Mouse (Mus musculus) stomach, embryonic 16.5 days (tissue): ENCODE data around the gene Ugt1a7c. TPM values are rescaled to one million over a fixed set of nuclear protein-coding genes. Genes with fewer than 3 reads are reported as not detected.
"Not testable (repeated sequence)": the region's sequence is repeated elsewhere in the genome, so short reads cannot be mapped to it uniquely, and the experiment has no call there.

Source experiments
- ATAC-seq: fragments of 200-750 bp; cut with Nextera tagmentation; 2 replicates; pipeline ENCODE4 v1.8.0; 2017; ENCODE audit warnings: moderate number of reproducible peaks, moderate TSS enrichment; ENCODE audit not compliant: insufficient read depth, low FRiP score
- H3K27ac ChIP-seq: fragments of 300-500 bp; sonication (generic); 2 replicates; pipeline ENCODE4 v1.5.1; 2014; ENCODE audit warnings: low read length
- H3K27me3 ChIP-seq: fragments of 300-500 bp; sonication (generic); 2 replicates; pipeline ENCODE4 v1.6.1; 2014; ENCODE audit warnings: low read length, control low read depth, mixed read lengths; ENCODE audit not compliant: control insufficient read depth, insufficient read depth
- H3K36me3 ChIP-seq: fragments of 300-500 bp; sonication (generic); 2 replicates; pipeline ENCODE4 v1.6.1; 2014; ENCODE audit warnings: low read length; ENCODE audit not compliant: control insufficient read depth, insufficient read depth
- H3K4me1 ChIP-seq: fragments of 300-500 bp; sonication (generic); 2 replicates; pipeline ENCODE4 v1.6.1; 2014; ENCODE audit warnings: low read length, control low read depth, mixed read lengths; ENCODE audit not compliant: control insufficient read depth, insufficient read depth
- H3K4me2 ChIP-seq: fragments of 300-500 bp; sonication (generic); 2 replicates; pipeline ENCODE4 v1.6.1; 2014; ENCODE audit warnings: low read depth, low read length, mixed read lengths
- H3K4me3 ChIP-seq: fragments of 300-500 bp; sonication (generic); replicated peaks from 2 replicates; pipeline ENCODE4 v1.5.1; 2014; ENCODE audit warnings: mild to moderate bottlenecking, low read length
- H3K9ac ChIP-seq: fragments of 300-500 bp; sonication (generic); 2 replicates; pipeline ENCODE4 v1.6.1; 2014; ENCODE audit warnings: low read length
- H3K9me3 ChIP-seq: fragments of 300-500 bp; sonication (generic); replicated peaks from 2 replicates; pipeline ENCODE4 v1.6.1; 2016; ENCODE audit warnings: low read length, control low read depth; ENCODE audit not compliant: control insufficient read depth
- WGBS: fragments of 180-500 bp; shearing (Covaris S2); extraction: QIAGEN DNeasy Blood & Tissue Kit; methylation state at CpG from one replicate; pipeline ENCODE4 v1.1.7; 2014; 5-methylcytosine and 5-hydroxymethylcytosine counted together
- polyA plus RNA-seq: library from polyadenylated mRNA; unstranded; fragments of >200 nt; fragmentation: Nextera tagmentation; extraction: Ambion mirVana; gene quantifications from 2 replicates; pipeline ENCODE4 v1.2.1, GENCODE M21; 2015

Ugt1a7c gene
- polyA plus RNA-seq, 1 experiment from 2014 or later = 15.8 TPM

DNA sequence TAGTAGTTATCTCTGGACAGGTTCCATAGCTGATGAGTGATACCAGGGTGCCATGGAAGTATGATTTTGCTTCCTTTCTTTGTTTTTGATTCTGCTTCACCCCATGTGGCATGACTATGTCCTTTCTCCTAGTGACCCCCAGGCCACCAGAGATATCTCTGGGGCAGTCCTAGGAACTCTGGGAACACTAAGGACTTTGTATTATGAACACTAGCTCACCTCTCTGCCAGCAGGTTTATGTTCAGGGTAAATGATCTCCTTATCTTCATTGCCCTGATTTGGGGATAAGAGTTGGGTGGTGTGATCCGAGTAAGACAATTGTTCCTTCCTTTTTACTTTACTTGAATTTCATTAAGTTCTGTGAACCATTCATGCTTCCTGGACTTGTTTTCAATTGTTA is 8.7 kb upstream of the Ugt1a7c start:
- ATAC-seq = no peak

DNA sequence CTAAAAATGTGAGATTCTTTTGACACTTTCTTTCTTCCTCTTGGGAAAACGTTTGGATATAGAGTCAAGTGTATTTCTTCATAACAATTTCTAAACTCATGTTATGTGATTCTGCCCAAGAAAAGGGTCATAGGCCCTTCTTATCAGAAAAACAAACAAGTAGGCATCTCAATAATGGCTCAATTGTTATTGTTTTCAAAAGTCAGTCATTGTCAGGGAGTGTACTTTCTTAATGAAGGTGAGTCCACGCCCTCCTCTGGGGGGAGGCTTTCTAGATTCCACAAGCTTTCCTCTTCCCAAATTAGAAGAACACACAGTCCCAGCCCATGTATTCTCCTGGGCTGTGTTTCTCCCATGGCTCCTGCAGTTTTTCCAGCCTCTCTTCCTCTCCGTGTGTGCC is 7.3 kb upstream of the Ugt1a7c start, which contains the start of gene Ugt1a8:
TSS of gene Ugt1a8 (plus strand) at position 301 of the 400 bp plus-strand sequence.
- no peaks in the 10 kb centered on the region for H3K9me3 ChIP-seq
- no peak within 1 kb of the TSS for H3K27ac ChIP-seq
- no peak within 1 kb of the TSS for H3K4me2 ChIP-seq
- no peak within 1 kb of the TSS for H3K9ac ChIP-seq
- H3K4me3 ChIP-seq = no peak within 1 kb of the TSS
- H3K36me3 ChIP-seq = no peaks in the 10 kb centered on the region
- no peaks in the 10 kb centered on the region for H3K27me3 ChIP-seq
- WGBS = 72% methylated on average over 3 of the region's 3 CpGs
- H3K4me1 ChIP-seq = no peaks in the 10 kb centered on the region
- ATAC-seq = no peak

More for the DNA sequence above, 8.7 kb upstream of the Ugt1a7c start:
- 63% methylated on average over 1 of the region's 1 CpGs for WGBS
- Histone ChIP-seq H3K4me3 (no peak overlapping the region), H3K9me3 (no peaks in the 10 kb centered on the region), H3K27me3 (no peaks in the 10 kb centered on the region), H3K9ac (no peak overlapping the region), H3K4me2 (no peak overlapping the region), H3K27ac (no peak overlapping the region), H3K4me1 (no peaks in the 10 kb centered on the region), H3K36me3 (no peaks in the 10 kb centered on the region)

DNA sequence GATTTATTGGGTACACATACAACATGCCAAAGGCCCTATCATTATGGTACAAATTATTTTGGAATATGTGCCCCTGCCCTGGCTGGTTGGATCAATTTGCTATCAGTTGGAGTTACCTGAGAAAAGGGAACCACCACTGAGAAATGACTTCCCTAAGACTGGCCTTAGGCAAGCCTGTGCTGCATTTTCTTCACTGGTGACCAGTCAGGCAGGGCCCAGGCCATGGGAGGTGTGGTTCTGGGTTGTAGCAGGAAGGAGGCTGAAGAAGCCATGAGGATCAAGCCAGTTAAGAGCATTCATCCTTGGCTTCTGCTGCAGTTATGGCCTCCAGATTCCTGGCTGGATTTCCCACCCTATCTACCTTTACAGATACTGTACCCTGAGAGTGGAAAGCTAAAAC is 2.5 kb upstream of the Ugt1a7c start:
- 0 out of 2 replicates have a peak, but pooled peaks cover 10% of the 10 kb centered on the region for H3K4me1 ChIP-seq

DNA sequence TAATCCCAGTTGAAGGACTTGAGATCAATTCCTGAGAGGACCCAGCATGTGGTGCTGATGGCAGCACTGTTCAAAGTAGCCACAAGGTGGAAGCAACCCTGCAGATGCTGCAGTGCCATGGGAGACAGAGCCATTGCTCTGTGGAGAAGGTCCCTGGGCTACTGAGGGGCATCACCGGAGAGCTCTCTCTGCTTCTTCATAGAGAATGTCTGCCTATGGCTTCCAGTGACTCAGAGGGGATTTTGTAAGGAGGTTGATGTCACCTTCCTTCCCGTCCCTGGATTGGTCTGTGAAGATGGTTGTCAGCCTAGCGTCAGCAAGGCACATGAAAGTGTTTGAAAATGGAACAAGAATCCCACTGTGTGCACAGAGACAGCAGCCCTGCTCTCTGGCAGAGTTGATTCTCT is 589 bp upstream of the Ugt1a7c start:
- H3K9me3 ChIP-seq, H3K4me2 ChIP-seq, H3K4me1 ChIP-seq, H3K27me3 ChIP-seq, H3K36me3 ChIP-seq, H3K9ac ChIP-seq, H3K4me3 ChIP-seq: not testable (repeated sequence)
- H3K27ac ChIP-seq = peak overlapping the region; percentile 93
- 0 out of 2 replicates have a peak, but pooled peaks have one; percentile 63 for ATAC-seq
- WGBS = 71% methylated on average over 3 of the region's 3 CpGs

More for the DNA sequence above, 2.5 kb upstream of the Ugt1a7c start:
- Histone ChIP-seq H3K36me3 (no peaks in the 10 kb centered on the region), H3K9ac (no peak overlapping the region), H3K27ac (no peak overlapping the region), H3K4me3 (no peak overlapping the region), H3K9me3 (no peaks in the 10 kb centered on the region), H3K4me2 (no peak overlapping the region), H3K27me3 (no peaks in the 10 kb centered on the region)
- no peak for ATAC-seq

DNA sequence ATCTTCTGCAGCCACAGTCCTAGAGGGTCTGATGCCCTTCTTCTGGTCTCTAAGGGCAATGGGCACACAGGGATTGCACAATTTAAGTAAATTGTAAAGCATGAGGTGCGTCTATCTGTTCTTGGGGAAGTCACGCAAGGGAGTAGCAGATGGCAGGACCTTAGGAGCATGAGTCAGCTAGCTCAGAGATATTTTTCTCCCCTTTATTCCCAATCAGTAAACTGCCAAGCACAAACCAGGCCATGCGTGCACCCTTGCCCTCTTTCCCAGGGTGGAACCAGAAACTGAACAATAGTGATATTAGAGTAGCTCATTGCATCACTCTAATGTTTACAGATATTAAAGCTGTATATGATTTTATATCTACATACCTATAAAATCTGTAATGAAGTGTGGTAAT is 3.7 kb downstream of the Ugt1a7c start:
- H3K4me1 ChIP-seq, H3K27me3 ChIP-seq, H3K9me3 ChIP-seq, H3K4me2 ChIP-seq, H3K36me3 ChIP-seq, H3K27ac ChIP-seq, H3K4me3 ChIP-seq, H3K9ac ChIP-seq: not testable (repeated sequence)
- peak; percentile 18; the same call in 1 of the 2 replicates for ATAC-seq
- 72% methylated on average over 3 of the region's 3 CpGs for WGBS

DNA sequence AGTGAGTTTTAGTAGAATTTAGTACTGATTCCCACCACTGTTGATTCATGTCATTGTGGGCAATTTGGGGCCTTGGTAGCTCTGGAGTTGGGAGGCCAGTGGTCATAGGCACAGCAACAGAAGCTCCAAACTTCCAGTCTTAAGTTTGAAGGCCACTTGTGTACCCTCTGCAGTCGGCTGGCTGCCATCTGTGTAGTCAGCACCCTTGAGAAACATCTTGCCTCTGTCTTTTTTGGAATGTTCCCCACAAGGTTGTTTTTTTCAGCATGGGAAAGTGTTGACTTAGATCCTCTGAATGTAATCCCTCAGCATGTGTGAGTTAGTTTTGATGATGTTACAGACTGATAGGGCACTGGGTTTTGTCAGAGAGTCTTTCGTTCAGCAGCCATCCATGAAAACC is 4.8 kb downstream of the Ugt1a7c start:
- H3K9me3 ChIP-seq, H3K4me3 ChIP-seq, H3K27me3 ChIP-seq, H3K27ac ChIP-seq, H3K4me1 ChIP-seq, H3K36me3 ChIP-seq, H3K4me2 ChIP-seq, H3K9ac ChIP-seq, ATAC-seq: not testable (repeated sequence)
- 83% methylated on average over 2 of the region's 2 CpGs for WGBS

DNA sequence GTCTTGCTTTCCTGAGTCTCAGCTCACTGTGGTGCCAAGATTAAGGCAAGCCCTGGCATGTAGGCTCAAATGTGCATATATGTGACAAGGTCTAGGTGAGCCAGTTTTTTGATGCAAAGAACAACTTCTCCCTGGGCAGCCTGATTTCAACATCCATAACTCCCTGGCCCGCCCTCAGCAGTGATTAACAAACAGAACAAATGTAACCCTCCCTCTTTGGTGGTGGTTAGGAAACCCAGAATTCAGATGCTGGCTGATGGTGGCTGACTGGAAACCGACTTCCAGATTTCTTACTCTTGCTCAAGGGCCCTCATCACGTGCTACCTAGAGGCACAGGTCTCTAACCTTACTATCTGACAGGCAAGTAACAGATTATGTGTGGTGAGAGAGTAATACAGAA is 8.2 kb downstream of the Ugt1a7c start, which contains the start of gene Ugt1a6b:
TSS of gene Ugt1a6b (plus strand) at position 234 of the 400 bp plus-strand sequence.
- H3K4me1 ChIP-seq = not testable (repeated sequence)
- WGBS = 42% methylated on average over 3 of the region's 3 CpGs
- ATAC-seq = peak; percentile 37; the same call in 1 of the 2 replicates

DNA sequence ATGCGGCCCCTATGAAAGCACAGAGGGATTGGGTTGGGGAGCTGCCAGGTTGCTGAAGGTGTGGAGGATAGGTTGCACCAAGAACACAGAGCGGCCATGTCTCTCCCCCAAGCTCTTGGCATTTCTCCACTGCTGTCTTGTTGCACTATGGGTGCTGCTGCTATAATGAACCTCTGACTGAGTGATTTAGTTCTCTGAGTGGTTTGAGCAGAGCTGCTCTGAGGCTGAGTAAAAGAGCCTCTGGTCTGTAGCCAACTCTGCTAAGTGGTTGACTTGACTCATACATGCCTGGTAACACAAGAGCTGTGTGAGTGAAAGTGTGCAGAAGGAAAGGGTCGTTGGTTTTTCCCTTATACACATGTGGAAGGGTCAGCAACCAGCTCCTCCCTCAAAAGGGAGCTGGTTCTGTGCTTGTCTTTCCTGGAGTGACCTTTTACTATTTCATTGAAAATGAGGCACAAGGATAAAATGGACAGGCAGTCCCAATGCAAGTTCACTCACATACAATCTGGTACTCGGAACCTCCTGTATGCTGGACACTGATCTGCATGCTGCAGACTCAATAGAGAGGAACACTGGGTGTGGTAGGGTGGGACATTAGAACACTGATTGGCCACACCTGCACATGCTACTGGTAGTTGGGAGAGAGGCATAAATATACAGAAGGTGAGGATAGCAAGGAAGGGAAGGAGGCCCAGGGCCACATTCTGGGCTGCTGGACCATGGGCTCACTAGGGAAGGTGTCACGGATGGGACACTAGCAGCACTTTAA is 9.0 kb downstream of the Ugt1a7c start:
- Histone ChIP-seq H3K9ac (peak overlapping the region; percentile 2), H3K4me2 (peak overlapping the region; percentile 29; the same call in 1 of the 2 replicates), H3K27ac (peak overlapping the region; percentile 52)
- WGBS = 73% methylated on average over 4 of the region's 5 CpGs
- H3K9me3 ChIP-seq, H3K36me3 ChIP-seq, H3K27me3 ChIP-seq, H3K4me1 ChIP-seq, H3K4me3 ChIP-seq: not testable (repeated sequence)
- ATAC-seq = peak; percentile 33; the same call in 1 of the 2 replicates

More for the DNA sequence above, 8.2 kb downstream of the Ugt1a7c start, which contains the start of gene Ugt1a6b:
- not testable (repeated sequence) for H3K36me3 ChIP-seq, H3K4me3 ChIP-seq, H3K9me3 ChIP-seq, H3K27me3 ChIP-seq
- Histone ChIP-seq H3K4me2 (peak within 1 kb of the TSS; percentile 29; the same call in 1 of the 2 replicates), H3K27ac (peak within 1 kb of the TSS; percentile 77), H3K9ac (peak within 1 kb of the TSS; percentile 2; the same call in 1 of the 2 replicates)

DNA sequence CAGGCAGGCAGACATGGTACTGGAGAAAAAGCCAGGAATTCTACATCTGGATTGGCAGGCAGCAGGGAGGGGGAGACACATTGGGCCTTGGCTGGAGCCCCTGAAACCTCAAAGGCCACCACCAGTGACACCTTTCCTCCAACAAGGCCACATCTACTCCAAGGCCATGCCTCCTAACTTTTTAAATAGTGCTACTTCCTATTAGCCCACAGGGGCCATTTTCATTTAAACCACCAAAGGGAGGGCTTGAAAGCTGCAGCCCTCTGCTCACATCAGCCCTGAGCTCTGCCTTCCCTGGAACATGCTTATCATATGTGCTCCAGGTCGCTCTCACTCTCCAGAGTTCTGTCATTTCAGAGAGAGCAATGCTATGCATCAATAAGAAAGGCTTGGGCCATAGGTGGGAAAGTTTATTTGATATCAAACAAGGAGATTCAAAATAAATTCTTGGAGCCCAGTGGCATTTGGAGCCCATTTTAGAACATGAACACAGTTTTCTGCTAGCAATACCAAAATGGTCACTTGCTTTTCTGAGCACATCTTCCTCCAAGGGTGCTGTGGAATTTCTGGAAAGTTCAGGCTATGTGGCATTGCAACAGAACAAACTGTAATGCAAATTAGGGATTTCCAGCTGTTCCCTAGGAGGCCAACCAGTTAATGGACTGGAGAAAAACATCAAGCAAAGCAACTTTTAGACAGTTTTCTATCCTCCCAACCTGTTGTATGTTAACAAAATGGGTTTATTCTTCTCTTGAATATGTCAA is 10.0 kb downstream of the Ugt1a7c start:
- 94% methylated on average over 1 of the region's 1 CpGs for WGBS
- H3K9me3 ChIP-seq = no peaks in the 10 kb centered on the region
- H3K27me3 ChIP-seq = no peaks in the 10 kb centered on the region
- H3K4me3 ChIP-seq = no peak overlapping the region
- H3K27ac ChIP-seq = no peak overlapping the region
- H3K9ac ChIP-seq = peak overlapping the region; percentile 2
- no peaks in the 10 kb centered on the region for H3K4me1 ChIP-seq
- peak overlapping the region; percentile 29; the same call in 1 of the 2 replicates for H3K4me2 ChIP-seq
- ATAC-seq = no peak
- no peaks in the 10 kb centered on the region for H3K36me3 ChIP-seq
